Mouse (Mus musculus) mesoderm, embryonic 11.5 days (tissue): ENCODE measurements around the gene H2afy.
A peak's percentile ranks its signal among the peaks of the same experiment; 100 is the strongest.

ENCODE experiments used
- DNase-seq: peaks from one replicate; pipeline ENCODE4 v3.0.0-alpha.2; 2012; ENCODE audit warnings: low read depth, low spot score

The H2afy gene

DNA sequence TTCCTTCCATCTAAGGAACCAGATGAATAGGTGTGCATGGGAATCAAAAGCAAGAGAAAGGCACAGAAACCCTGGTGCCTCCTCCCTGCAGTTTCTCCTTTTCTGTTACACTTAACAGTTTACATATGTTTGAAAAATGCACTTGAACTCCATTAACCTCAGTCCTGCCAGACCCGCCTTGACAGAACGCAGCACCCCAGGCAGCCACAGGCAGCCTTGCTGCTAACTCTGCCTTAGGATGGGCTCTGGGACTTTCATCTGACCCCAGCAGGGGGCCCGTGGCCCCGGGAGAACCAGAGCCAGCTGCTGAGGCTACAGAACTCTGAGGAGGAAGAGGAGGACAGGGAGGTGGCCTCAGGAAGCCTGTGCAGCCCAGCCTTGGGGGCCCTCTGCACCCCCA, 23.7 kb downstream of the H2afy start:
- DNase-seq: peak; percentile 59

DNA sequence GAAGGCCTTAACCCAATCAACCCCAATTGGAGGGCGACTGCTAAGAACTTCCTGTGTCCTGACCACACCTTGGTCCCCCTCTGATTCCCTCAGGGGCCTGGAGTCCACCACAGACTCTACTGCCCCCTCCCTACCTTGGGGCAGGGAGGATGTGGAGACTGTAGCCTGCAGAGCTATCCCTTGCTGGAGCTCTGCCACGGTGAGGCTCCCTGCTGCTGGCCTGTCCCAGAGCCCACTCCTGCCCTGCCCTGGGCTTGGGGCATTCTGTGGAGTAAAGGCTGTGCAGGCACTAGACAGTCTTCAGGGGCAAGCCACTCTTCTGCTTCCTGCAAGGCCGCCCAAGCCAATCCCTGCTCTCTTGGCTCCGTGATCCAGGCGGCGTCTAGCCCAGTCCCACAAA, 24.6 kb downstream of the H2afy start:
- DNase-seq: no peak

DNA sequence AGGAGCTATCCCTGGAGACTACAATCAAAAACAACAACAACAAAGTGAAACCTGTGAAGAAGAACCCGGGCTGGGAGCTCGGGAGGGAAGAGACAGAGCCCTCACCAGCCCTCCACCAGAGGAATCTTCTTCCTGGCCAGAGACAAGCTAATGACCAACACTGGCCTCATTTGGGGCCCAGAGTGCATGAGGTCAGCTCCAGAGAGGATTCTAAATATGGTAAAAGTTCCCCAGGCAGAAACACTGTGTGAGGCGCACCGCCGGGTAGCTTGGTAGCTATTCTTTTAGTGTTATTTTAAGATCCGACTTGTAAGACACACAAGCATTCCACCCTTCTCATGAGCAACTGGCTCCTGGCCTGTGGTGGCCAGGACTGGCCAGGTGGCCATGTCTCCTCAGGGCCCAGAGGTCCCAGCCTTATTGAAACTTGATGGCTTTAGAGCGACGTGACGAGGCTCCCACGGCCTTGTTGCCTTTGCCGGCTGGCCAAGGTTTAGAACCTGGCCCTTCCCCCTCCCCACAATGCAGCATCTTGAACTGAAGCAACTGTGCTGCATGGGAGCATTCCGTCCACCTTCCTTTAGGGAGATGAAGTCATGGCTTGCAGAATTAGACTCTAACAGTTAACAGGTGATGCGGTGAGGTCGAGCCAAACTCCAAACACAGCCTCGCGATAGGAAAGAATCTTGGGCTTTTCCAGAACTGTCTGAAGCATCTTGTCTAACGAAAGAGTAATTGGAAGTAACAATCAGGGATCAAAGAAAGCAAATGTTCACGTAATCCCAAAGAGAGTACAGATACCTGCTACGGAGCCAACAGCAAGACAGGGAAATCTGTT, 25.2 kb downstream of the H2afy start:
- DNase-seq: no peak

DNA sequence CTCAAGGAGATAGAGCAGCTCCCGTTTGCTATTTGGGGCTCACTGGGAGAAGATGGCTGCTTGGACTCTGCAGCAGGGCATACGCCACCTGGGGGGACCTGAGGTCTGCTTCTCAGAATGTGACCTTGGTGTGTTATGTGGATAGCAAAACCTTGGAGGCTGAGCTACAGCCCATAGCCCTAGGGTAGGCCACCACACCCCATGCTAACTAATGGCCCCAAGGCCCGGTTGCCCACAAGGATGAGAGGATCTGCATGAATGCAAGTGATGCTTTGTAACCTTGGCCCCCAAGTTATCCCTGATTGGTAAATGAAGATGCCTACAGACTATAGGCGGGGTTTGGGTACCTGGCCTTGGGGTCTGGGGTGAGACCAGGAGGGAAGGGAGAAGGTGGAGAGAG, 26.5 kb downstream of the H2afy start:
- DNase-seq: no peak

DNA sequence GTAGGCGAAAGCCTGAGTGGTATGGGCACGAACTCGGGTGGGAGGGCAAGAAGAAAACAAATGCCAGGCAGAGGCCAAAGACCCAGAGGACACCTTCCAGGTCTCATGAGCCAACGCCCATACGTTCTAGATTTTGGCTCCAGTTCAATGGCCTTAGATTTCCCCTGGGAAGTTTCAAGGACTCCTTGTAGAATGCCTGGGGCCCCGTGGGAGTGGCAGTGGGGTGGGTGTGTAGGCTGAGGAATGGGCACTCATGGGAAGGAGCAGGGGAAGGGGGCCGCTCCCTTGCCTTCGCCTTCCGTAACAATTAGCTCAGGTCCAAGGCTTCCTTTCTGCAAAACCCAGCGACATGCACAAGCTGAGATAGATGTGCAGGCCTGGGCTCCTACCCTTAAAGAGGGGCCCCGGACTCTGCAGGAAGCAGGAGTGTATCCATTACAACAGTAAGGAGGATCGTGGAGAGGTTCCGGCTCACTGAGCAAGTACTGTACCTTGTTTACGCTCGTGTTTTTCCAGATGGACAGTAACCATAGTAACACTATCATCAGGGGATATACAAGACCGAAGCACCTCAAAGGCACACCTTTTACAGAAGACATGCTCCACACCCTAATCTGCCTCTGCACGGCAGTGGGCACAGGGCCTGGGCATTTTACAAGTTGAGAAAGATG, 27.2 kb downstream of the H2afy start:
- peak; percentile 33 for DNase-seq

DNA sequence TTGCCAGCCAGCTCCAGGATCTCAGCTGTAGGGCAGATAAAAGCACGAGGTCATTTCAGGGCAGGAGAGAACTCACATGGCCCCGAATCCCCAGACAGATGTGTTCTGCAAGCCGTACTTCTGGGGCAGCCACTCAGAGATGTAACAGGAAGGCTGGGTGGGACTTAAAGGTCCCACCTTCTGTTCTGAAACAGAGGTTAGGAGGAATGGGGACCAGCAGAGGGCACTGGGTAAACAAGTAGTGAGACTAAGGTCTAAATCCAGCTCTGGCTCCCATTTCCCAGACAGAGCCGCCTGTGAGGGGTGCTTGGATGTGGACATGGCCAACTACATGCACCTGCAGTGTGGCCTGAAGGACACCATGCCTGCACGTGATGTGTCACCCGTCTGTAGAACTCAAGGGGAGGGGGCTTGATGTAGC, 31.2 kb downstream of the H2afy start:
- no peak for DNase-seq

GRCm38 (mm10) chr13:56103796-56104746, 32.1 kb downstream of the H2afy start:
- no peak for DNase-seq

GRCm38 (mm10) chr13:56102160-56102559, 34.0 kb downstream of the H2afy start:
- DNase-seq: no peak

DNA sequence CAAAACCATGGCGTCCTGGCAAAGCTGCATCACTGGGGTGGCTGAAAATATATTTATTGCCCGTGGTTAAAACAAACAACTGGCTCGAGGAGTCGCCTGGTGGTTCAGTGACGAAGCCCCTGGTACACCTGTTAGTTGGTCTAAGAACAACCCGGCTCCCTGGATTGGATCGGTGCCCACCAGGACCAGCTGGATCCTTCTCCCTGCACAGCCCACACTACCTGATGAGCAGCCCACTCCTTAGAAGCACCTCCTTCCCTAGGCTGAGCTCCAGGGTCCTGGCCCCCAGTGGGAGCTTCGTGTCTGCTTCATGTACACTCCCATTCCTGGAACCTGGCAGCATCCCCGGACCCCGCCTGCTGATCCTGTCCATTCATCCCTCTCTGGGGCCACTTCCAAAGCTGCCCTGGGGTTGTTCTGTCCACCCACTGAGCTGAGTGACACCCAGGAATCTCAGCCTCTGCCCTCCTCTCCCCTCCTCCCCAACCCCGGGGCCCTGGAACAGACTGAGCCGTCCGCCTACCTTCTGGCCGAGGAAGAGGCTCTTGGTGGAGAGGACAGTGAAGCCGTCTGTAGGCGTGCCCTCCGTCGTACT, 40.5 kb downstream of the H2afy start:
- DNase-seq: no peak

DNA sequence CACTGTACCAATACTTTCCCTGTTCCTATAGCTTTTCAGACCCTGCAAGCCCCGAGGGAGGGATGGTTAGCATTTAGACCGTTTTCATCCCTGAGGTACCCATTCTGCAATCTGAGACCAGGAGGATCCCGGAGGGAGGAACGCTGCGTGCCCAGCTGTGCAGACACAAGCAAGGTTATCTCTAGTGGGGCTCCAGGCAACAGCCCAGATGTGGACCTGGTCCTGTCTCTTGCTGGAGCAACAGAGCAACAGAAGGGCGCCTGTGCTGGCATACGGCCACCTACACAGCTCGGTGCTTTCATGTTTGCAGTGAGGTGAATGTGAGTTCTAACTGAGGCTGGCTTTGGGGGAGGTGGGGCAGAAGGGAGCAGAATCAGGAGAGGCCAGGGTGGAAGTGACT, 41.6 kb downstream of the H2afy start:
- DNase-seq: no peak

GRCm38 (mm10) chr13:56093680-56094079, 42.5 kb downstream of the H2afy start:
- DNase-seq: no peak

DNA sequence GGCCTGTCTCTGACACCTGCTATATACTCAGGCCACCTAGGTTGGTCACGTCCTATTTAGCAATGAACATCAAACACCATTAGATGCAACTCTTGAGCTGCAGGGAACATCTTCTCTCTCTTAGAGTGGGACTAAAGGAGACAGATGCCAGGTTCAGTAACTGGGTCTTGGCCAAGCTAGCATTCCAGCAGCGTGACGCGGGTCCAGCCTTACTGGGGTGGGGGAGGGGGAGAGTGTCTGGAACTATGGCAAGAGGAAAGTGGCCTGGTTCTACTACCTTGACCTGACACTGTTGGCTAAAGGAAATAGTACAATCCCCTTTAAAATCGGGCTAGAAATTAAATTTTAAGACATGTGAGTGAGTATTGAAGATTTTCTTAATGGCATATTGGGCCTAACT, 43.6 kb downstream of the H2afy start:
- DNase-seq: no peak

DNA sequence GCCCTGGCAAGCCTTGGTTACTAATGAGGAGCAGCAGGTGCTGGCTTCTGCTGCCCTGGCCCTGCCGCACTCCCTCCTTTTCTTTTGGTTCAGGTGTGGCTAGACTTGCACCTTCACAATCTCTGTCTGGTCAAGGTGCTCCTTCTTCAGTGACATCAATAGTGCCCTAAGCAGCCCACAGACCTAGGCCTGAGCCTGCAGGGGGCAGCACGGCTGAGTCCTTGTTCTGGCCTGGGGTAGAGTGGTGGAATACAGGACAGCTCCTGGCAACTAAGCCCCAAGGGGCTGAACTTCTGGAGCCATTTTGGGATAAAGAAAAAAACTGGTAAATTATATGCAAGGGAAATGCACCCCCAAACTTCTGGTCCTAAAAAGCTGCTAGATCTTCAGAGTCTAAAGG, 45.6 kb downstream of the H2afy start:
- DNase-seq: no peak

- no peak for DNase-seq
Measured at GRCm38 (mm10) chr13:56088602-56089001, 47.6 kb downstream of the H2afy start.

- DNase-seq: no peak
Measured at GRCm38 (mm10) chr13:56087936-56088335, 48.2 kb downstream of the H2afy start.

GRCm38 (mm10) chr13:56084146-56084905, 51.8 kb downstream of the H2afy start:
- DNase-seq: no peak

DNA sequence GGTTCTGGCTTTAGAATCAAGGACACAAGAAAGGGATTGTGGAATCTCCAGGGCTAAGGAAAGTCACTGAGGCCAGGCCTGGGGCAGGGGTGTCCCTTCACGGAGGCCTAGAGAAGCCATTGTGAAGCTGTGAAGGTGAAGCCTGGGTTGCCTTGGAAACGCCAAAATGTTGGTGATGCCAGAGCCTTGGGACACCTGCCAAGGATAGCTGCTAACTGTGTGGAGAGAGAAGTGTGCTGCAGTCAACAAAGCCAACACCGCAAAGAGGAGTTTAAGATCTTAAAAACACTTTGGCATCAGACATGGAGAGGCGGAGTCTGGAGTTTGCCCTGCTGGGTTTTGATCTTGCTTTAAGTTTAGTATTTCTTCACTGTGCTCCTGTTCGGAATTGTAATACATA, 54.5 kb downstream of the H2afy start:
- no peak for DNase-seq

DNA sequence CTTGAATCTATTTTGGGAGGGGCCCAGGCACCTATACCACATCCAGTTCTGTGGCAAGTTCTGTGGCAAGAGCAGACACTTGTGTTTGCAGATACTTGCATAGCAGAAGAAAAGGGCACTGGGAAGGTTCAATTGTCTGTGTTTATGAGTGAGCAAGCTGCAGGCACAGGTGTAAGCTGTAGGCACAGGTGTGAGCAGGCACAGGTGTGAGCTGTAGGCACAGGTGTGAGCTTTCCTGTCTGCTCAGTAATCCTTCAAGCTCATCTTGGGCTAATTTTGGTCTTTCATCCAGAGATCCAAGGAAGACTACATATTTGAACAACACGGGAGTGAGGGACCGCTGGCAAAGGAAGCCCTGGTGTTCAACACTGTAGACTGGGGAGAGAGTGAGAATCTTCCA, 56.5 kb downstream of the H2afy start:
- DNase-seq: no peak

- peak; percentile 63 for DNase-seq
Measured at GRCm38 (mm10) chr13:56078724-56079262, 57.4 kb downstream of the H2afy start.

GRCm38 (mm10) chr13:56075930-56076329, 60.2 kb downstream of the H2afy start:
- DNase-seq: no peak

DNA sequence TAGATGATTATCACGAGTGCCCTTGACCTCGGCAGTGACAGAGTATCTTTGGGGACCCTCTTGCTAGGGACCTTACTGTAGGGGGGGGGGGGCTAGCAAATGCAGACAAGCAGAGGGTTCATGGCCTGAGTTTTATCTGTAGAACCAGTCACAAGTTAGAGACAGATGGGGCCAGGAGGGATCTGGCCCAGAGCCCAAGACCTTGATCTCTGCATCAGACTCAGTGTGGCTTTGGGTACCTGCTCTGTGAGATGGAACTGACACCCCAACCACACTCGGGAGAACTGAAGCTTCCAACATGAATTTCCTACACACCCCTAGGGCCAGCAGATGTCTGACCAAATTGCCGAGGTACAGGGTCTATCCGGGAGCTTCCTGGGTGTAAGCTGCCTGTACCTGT, 63.0 kb downstream of the H2afy start:
- DNase-seq: no peak
